Mouse (Mus musculus) neutrophil, adult 5-6 weeks (primary cell): ENCODE measurements around the gene Coro7. TPM values are rescaled to one million over a fixed set of nuclear protein-coding genes. Genes with fewer than 3 reads are reported as not detected.
"Not testable (repeated sequence)": the region's sequence is repeated elsewhere in the genome, so short reads cannot be mapped to it uniquely, and the experiment has no call there.

Experiments used
- ATAC-seq: fragments of 151-379, 151-347 bp; 2 replicates; pipeline ENCODE4 v1.8.0; 2017; ENCODE audit warnings: mild to moderate bottlenecking, moderate TSS enrichment; ENCODE audit not compliant: insufficient number of reproducible peaks, poor library complexity, low FRiP score, severe bottlenecking; ENCODE audit errors: extremely low read depth
- total RNA-seq: library from RNA; stranded (forward); fragments of 200-1000 nt; gene quantifications from 2 replicates; pipeline ENCODE4 v1.2.3, GENCODE M21; 2017

Gene Coro7
- total RNA-seq, 1 experiment from 2014 or later = 65.6 TPM

- ATAC-seq = peak; percentile 3; the same call in 1 of the 2 replicates
These were observed 93.7 kb downstream of the Coro7 start for GRCm38 (mm10) chr16:4585642-4586530.

GRCm38 (mm10) chr16:4584438-4584837, 95.1 kb downstream of the Coro7 start:
- no peak for ATAC-seq

GRCm38 (mm10) chr16:4583807-4584206, 95.8 kb downstream of the Coro7 start:
- no peak for ATAC-seq

- ATAC-seq = not testable (repeated sequence)
These were observed 98.4 kb downstream of the Coro7 start for GRCm38 (mm10) chr16:4581179-4581578.

- no peak for ATAC-seq
These were observed 100.9 kb downstream of the Coro7 start for GRCm38 (mm10) chr16:4578630-4579029.

GRCm38 (mm10) chr16:4576873-4577272, 102.7 kb downstream of the Coro7 start:
- ATAC-seq = no peak

Other genes with a start within 250 kb of the Coro7 start
- 0.35 and 1.8 TPM in 2 replicates for gene Srl, start 138.0 kb downstream of the Coro7 start, total RNA-seq
- gene Tfap4, start 119.9 kb downstream of the Coro7 start, total RNA-seq = 8.0 and 8.5 TPM in 2 replicates
- not detected in 2 replicates for gene Glis2, start 85.1 kb downstream of the Coro7 start, total RNA-seq
- 14.2 and 15.4 TPM in 2 replicates for gene Pam16, start 54.8 kb downstream of the Coro7 start, total RNA-seq
- 0.12 and 1.4 TPM in 2 replicates for gene Vasn, start 39.8 kb downstream of the Coro7 start, total RNA-seq
- 24.2 and 33.9 TPM in 2 replicates for gene Dnaja3, start 39.8 kb downstream of the Coro7 start, total RNA-seq
- 12.0 and 12.3 TPM in 2 replicates for gene Nmral1, start 39.6 kb upstream of the Coro7 start, total RNA-seq
- 70.6 and 97.2 TPM in 2 replicates for gene Hmox2, start 46.6 kb upstream of the Coro7 start, total RNA-seq
- 22.6 and 23.4 TPM in 2 replicates for gene Cdip1, start 110.5 kb upstream of the Coro7 start, total RNA-seq
- gene 4930562C15Rik, start 155.6 kb upstream of the Coro7 start, total RNA-seq = 0.58 and 2.6 TPM in 2 replicates
- gene Ubald1, start 200.5 kb upstream of the Coro7 start, total RNA-seq = 33.1 and 36.3 TPM in 2 replicates
- gene Mgrn1, start 206.5 kb upstream of the Coro7 start, total RNA-seq = 78.8 and 85.0 TPM in 2 replicates